Mouse (Mus musculus) limb, embryonic 10.5 days (tissue): Measurements from ENCODE around the gene Por. TPM values are rescaled to one million over a fixed set of nuclear protein-coding genes. Genes with fewer than 3 reads are reported as not detected.
A peak's percentile ranks its signal among the peaks of the same experiment; 100 is the strongest.

Experiments
- DNase-seq: peaks from one replicate; pipeline ENCODE4 v3.0.0-alpha.2; 2017; ENCODE audit warnings: low spot score
- H3K27ac ChIP-seq: fragments of 300-500 bp; sonication (generic); 2 replicates; pipeline ENCODE4 v1.5.1; 2016; ENCODE audit warnings: mild to moderate bottlenecking
- H3K27me3 ChIP-seq: fragments of 300-500 bp; sonication (generic); 2 replicates; pipeline ENCODE4 v1.6.1; 2016; ENCODE audit warnings: low read depth, mild to moderate bottlenecking; ENCODE audit not compliant: poor library complexity, severe bottlenecking
- H3K36me3 ChIP-seq: fragments of 300-500 bp; sonication (generic); 2 replicates; pipeline ENCODE4 v1.6.1; 2016; ENCODE audit warnings: mild to moderate bottlenecking, moderate library complexity
- H3K4me1 ChIP-seq: fragments of 300-500 bp; sonication (generic); 2 replicates; pipeline ENCODE4 v1.6.1; 2016
- H3K4me3 ChIP-seq: fragments of 300-500 bp; sonication (generic); 2 replicates; pipeline ENCODE4 v1.5.1; 2016; ENCODE audit warnings: mild to moderate bottlenecking, moderate library complexity
- H3K9me3 ChIP-seq: fragments of 300-500 bp; sonication (generic); replicated peaks from 2 replicates; pipeline ENCODE4 v1.6.1; 2016; ENCODE audit warnings: mild to moderate bottlenecking
- WGBS: fragments of 180-500 bp; shearing (Covaris S2); methylation state at CpG from one replicate; pipeline ENCODE4 v1.1.7; 2016; 5-methylcytosine and 5-hydroxymethylcytosine counted together
- polyA plus RNA-seq: library from polyadenylated mRNA; unstranded; fragments of >200 nt; fragmentation: Nextera tagmentation; extraction: Ambion mirVana; gene quantifications from 2 replicates; pipeline ENCODE4 v1.2.1, GENCODE M21; 2016

Gene Por
- polyA plus RNA-seq, 1 experiment from 2014 or later = 179 TPM

DNA sequence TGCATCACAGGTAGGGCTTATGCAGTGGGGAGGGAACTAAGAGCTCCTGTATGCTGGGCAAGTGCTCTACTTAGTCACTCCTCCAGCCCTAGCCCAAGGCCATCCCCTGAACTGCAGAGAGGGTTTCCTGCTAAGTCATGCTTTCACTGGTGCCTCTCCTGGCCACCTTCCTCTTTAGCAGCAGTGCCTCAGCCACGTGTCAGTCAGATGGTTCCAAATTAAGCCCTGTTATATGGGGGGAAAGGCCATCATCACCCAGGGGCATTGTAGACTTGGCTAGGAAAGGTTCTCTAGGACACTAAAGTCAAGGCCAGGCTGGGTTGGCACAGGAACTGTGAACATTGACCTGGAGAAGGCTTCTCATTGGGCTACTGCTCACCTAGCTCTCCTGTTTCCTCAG is 38.0 kb downstream of the Por start:
- no peak overlapping the region for H3K4me3 ChIP-seq
- peaks cover 63% of the 10 kb centered on the region for H3K36me3 ChIP-seq
- H3K27ac ChIP-seq = no peak overlapping the region
- 47% methylated on average over 1 of the region's 1 CpGs for WGBS
- DNase-seq = no peak
- no peaks in the 10 kb centered on the region for H3K9me3 ChIP-seq
- peaks cover 6% of the 10 kb centered on the region; the same call in 1 of the 2 replicates for H3K4me1 ChIP-seq
- no peaks in the 10 kb centered on the region for H3K27me3 ChIP-seq

DNA sequence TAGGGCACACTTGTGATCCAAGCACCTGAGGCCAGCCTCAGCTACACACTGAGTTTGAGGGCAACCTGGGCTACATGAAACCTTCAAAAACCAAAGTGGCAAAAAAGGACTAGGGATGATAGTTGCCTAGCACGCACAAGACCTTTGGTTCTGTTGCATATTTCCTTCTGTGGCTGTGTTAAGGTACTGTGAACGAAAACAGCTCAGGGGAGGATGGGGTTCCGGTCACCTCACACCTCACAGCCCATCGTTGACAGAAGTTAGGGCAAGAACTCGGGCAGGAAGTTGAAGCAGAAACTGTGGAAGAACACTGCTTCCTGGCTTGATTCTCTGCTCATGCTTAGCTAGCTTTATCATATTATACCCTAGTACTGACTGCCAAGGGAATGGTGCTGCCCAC is 39.9 kb downstream of the Por start:
- Histone ChIP-seq H3K27me3 (no peaks in the 10 kb centered on the region), H3K27ac (no peak overlapping the region), H3K4me1 (peaks cover 19% of the 10 kb centered on the region), H3K4me3 (no peak overlapping the region), H3K36me3 (peaks cover 55% of the 10 kb centered on the region), H3K9me3 (no peaks in the 10 kb centered on the region)
- DNase-seq = no peak
- WGBS = 97% methylated on average over 5 of the region's 5 CpGs

DNA sequence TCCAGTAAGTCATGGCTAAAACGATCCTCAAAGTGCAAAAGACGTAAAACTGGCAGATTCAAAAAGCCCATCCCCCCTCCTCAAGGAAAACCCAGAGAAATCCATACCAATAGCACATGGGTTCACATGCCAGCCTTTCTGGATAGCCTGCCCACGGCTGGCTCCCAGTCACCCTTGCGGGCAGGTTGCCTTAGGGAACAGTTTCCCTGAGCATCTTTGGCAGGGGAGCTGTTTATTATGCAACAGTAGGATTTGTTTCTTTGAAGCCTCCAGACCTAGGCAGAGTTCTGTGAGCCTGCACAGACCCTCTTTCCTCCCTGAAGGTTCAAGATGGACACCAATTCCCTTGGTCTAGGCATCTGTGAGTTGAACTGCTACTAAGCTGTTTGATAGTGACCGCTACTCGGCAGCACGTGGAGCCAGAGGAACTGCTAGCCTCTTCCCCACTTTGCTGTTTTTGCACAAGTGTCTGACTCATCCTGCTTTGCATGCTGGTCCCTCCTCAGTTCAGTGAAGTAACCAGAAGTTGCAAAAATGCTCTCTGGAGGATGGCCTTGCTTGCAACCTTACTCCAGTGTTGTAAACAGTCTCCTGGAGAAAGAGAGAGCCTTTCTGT is 40.9 kb downstream of the Por start:
- no peaks in the 10 kb centered on the region for H3K27me3 ChIP-seq
- no peak overlapping the region for H3K4me3 ChIP-seq
- no peak overlapping the region for H3K27ac ChIP-seq
- no peak for DNase-seq
- peaks cover 19% of the 10 kb centered on the region for H3K4me1 ChIP-seq
- H3K36me3 ChIP-seq = peaks cover 56% of the 10 kb centered on the region
- no peaks in the 10 kb centered on the region for H3K9me3 ChIP-seq
- WGBS = 87% methylated on average over 7 of the region's 7 CpGs

DNA sequence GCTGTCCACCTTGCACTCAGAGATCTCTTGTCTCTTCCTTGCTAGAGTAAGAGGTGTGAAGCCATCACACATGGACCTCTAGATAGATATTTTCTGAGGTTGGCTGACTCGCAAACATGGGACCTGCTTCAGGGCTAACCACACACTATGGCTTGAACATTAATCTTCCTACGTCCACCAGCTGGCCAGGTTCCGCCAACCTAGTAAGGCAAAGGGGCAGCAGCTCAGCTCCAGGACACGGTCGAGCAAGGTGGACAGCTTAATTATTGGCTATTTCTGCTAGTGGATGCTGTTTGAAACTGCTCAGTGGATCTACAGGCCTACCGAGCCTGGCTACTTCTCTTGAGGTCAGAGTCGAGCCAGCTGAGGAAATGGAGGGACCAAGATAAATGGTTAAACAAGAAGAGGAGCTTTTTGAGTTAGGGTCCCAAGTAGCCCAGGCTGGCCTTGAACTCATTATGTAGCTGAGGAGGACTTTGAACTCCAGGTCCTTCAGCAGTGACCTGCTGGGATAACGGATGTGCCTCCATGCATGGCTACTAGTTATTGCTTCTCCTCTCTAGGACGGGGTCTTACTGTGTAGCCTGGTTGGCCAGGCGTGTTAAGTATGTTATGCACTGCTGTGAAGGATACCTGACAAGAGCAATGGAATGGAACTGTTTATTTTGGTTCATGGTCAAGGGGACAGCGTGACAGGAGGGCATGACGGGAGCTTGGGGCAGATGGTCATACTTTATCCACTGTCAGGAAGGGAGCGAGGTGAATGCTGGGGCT is 41.9 kb downstream of the Por start:
- Histone ChIP-seq H3K4me3 (no peak overlapping the region), H3K27me3 (no peaks in the 10 kb centered on the region), H3K9me3 (no peaks in the 10 kb centered on the region), H3K36me3 (peaks cover 59% of the 10 kb centered on the region), H3K4me1 (peaks cover 19% of the 10 kb centered on the region), H3K27ac (no peak overlapping the region)
- 90% methylated on average over 13 of the region's 13 CpGs for WGBS
- no peak for DNase-seq

DNA sequence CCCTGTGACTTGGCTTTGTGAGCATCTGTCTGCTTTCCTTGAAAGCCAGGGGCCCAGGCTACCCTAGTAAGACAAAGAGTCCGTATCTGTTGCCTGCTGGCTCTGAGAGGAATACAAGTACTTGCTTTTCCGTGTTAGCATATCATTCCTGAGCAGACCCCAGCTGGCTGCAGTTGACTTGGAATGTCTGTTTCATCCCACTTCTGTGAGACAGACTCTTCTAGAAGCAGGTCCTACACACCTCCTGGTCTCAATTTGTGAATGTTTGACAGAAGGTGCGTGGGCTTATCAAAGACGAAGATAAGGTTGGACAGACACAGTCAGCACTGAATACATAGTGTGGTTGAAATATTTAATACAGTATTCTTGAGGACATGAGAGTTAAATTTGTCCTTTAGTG is 43.0 kb downstream of the Por start:
- Histone ChIP-seq H3K36me3 (peaks cover 59% of the 10 kb centered on the region), H3K9me3 (no peaks in the 10 kb centered on the region)

DNA sequence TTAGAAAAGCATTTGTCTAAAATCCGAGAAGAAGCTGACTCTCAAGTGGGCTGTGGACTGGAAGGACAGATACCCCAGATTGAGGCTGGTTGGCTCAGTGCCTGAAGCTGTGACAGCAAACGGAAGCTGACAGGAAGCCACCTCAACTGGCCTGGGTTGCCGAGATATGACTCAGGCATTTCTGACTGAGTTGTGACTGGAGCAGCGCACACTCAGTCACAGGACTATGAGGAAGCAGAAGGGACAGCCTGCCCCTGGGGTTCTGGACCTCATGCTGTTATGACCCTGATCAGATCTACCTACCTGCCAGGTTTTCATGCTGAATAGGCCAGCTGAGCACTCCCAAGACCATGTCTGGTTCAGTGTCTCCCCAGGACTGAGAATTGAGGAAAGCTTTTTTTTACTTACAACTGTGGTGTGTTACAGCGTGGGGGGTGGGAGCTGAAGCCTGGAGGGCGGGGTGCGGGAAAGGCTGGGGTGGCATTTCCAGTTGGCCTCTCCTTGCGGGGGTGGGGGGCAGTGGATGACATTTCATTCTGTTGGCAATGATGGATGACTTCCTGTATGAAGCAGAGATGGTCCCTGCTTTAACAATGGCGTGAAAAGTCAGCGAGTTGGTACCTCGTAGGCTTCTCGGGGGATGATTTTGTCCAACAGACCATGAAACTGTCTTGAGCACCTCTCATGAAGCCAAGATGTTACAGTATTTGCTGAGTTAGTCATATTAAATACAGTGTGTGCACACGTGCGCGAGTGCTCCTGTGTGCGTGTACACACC is 43.8 kb downstream of the Por start:
- 76% methylated on average over 16 of the region's 16 CpGs for WGBS
- peaks cover 15% of the 10 kb centered on the region for H3K4me1 ChIP-seq
- H3K9me3 ChIP-seq = no peaks in the 10 kb centered on the region
- no peaks in the 10 kb centered on the region for H3K27me3 ChIP-seq
- H3K36me3 ChIP-seq = peaks cover 58% of the 10 kb centered on the region
- DNase-seq = no peak
- no peak overlapping the region for H3K4me3 ChIP-seq
- 0 out of 2 replicates have a peak overlapping the region, but pooled peaks have one; percentile 46 for H3K27ac ChIP-seq

More for the DNA sequence above, 43.0 kb downstream of the Por start:
- H3K27me3 ChIP-seq = no peaks in the 10 kb centered on the region
- 81% methylated on average over 4 of the region's 4 CpGs for WGBS
- H3K4me3 ChIP-seq = no peak overlapping the region
- H3K27ac ChIP-seq = no peak overlapping the region
- H3K4me1 ChIP-seq = peaks cover 17% of the 10 kb centered on the region
- no peak for DNase-seq

DNA sequence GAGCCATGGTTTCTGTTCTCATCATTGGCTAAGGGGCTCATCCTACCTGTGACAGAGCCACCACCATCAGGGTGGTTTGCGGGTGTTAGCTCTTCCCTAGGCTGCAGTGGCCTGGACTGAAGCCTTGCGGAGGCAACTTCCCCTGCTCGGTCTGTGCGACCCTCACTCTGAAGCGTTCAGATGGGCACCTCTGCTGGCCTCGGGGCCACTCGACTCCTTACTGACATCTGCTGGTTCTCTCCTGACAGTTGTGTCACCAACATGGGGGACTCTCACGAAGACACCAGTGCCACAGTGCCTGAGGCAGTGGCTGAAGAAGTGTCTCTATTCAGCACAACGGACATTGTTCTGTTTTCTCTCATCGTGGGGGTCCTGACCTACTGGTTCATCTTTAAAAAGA is 45.8 kb downstream of the Por start:
- H3K36me3 ChIP-seq = peaks cover 64% of the 10 kb centered on the region
- DNase-seq = no peak
- no peak overlapping the region for H3K27ac ChIP-seq
- H3K9me3 ChIP-seq = no peaks in the 10 kb centered on the region
- H3K27me3 ChIP-seq = no peaks in the 10 kb centered on the region
- H3K4me1 ChIP-seq = peaks cover 18% of the 10 kb centered on the region
- 64% methylated on average over 10 of the region's 10 CpGs for WGBS
- no peak overlapping the region for H3K4me3 ChIP-seq

DNA sequence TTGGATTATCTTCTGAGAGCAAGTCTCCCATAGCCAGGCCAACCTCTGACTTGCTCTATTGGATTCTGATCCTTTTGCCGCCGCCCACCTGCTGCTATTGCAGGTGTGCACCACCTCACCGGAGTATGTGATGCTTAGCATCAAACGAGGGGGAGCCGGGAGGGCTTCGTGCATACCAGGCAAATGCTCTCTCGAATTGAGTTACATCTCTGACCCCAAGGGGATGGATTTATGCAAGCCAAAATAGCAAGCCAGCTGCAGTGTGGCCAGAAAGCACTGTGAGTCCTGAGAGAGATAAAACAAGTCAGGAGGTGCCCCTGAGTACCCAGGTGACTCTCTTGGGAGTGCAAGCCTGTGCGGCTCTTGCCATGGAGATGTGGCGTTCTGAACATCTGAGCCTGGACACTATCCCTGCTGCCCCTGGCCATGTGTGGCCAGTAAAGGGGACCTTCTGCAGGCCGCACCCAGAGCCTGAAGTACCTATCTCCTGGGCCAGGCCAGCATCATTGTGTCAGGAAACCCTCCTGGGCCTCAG is 49.8 kb downstream of the Por start:
- no peaks in the 10 kb centered on the region for H3K27me3 ChIP-seq
- H3K9me3 ChIP-seq = no peaks in the 10 kb centered on the region
- peaks cover 59% of the 10 kb centered on the region for H3K36me3 ChIP-seq
- WGBS = 82% methylated on average over 10 of the region's 10 CpGs
- DNase-seq = no peak
- no peak overlapping the region for H3K4me3 ChIP-seq
- H3K4me1 ChIP-seq = peaks cover 30% of the 10 kb centered on the region
- H3K27ac ChIP-seq = no peak overlapping the region

DNA sequence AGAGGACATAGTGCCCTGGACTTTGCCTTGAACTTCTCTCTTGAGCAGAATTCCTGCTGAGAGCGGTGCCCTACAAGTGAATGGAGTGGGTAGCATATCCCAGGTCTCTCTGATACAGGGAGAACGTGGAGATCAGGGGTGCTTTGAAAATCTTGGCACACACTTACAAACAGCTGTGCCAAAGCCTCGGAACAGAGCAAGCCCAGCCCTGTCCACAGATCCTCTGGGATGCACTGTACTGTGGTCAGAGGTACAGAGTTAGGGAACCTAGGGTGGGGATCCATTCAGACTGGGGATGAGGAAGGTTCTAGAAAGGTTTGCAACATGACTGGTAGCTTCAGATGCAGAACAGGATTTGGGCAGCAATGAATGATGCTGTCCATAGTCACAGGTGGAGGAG is 50.3 kb downstream of the Por start:
- DNase-seq = no peak
- no peak overlapping the region for H3K4me3 ChIP-seq
- no peaks in the 10 kb centered on the region for H3K27me3 ChIP-seq
- peaks cover 35% of the 10 kb centered on the region for H3K4me1 ChIP-seq
- no peaks in the 10 kb centered on the region for H3K9me3 ChIP-seq
- no peak overlapping the region for H3K27ac ChIP-seq
- peaks cover 59% of the 10 kb centered on the region for H3K36me3 ChIP-seq
- WGBS = 93% methylated on average over 3 of the region's 3 CpGs

DNA sequence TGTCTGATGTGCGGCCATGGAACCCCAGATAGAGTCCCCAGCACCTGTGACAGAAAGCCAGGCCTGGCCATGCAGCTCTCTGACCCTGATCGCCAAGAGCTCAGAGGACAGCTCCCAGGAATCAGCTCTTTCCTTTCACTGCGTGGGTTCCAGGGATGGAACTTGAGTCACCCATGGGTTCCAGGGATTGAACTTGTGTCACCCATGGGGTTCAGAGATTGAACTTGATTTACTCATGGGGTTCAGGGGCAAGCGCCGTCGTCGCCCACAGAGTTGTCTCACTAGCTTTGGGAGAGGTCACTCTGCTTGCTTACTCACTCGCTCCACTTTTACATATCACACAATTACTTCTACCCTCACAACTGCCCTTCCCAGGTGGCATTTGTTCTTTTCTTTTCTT is 51.2 kb downstream of the Por start:
- Histone ChIP-seq H3K36me3 (peaks cover 50% of the 10 kb centered on the region), H3K27ac (no peak overlapping the region), H3K27me3 (no peaks in the 10 kb centered on the region), H3K4me3 (no peak overlapping the region), H3K9me3 (no peaks in the 10 kb centered on the region), H3K4me1 (peaks cover 45% of the 10 kb centered on the region)
- WGBS = 90% methylated on average over 8 of the region's 8 CpGs
- no peak for DNase-seq

DNA sequence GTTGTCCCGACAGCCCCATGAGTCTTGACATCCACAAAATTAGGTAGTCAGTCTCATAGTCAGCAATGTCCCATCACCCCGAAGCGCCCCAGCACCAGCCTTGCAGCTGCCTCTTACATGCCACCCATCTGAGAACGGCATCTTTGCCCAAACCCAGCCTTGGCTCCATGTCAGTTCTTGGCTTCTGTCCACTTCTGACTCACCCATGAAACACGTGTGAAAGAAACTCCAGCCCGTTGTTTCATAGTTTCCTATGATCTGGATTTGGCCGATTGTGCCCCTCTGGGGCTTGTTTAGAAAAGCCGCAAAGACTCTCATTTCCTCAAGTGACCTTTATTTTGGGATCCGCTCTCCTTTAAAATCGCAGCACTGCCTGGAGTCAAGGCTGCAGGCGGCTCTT is 52.3 kb downstream of the Por start:
- Histone ChIP-seq H3K27me3 (no peaks in the 10 kb centered on the region), H3K4me3 (no peak overlapping the region)
- DNase-seq = no peak

DNA sequence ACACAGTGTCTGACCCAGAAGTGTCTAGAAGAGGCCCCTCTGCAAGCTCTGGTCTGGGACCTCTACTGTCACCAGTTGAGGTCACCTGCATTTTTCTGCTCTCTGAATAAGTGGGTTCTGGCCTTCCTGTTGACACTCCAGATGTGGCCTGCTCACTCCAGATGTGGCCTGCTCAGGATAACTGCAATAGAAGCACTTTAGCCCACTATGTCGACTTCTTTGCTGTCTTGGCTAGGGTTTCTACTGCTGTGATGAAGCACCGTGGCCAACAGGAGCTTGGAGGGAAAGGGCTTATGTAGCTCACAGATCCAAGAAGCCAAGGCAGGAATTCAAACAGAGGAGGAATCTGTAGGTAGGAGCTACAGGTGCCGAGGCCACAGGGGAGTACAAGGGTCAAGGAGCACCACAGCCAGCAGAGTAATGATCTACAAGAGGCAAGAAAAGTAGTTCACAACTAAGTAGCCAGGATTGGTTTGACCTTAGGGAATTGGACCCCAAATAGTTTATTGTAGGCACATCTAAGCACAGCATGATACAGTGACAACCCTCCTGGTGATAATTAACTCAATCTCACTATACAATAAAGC is 53.4 kb downstream of the Por start:
- Histone ChIP-seq H3K4me3 (no peak overlapping the region), H3K4me1 (peaks cover 66% of the 10 kb centered on the region), H3K27ac (peak overlapping the region; percentile 94), H3K36me3 (peaks cover 44% of the 10 kb centered on the region), H3K27me3 (no peaks in the 10 kb centered on the region), H3K9me3 (no peaks in the 10 kb centered on the region)
- WGBS = 60% methylated on average over 3 of the region's 3 CpGs
- no peak for DNase-seq

More for the DNA sequence above, 52.3 kb downstream of the Por start:
- peaks cover 45% of the 10 kb centered on the region for H3K36me3 ChIP-seq
- H3K27ac ChIP-seq = no peak overlapping the region; the same call in 1 of the 2 replicates
- no peaks in the 10 kb centered on the region for H3K9me3 ChIP-seq
- H3K4me1 ChIP-seq = peaks cover 55% of the 10 kb centered on the region
- 93% methylated on average over 11 of the region's 11 CpGs for WGBS
